Mouse (Mus musculus) liver, adult 2 months (tissue): ENCODE results near the gene Ccdc148.

ENCODE experiments used
- CTCF ChIP-seq: fragments of 200-500 bp; IDR thresholded peaks from 2 replicates; pipeline ENCODE4 v1.5.1; 2011; ENCODE audit warnings: low read depth, low read length, control low read depth
- POLR2A ChIP-seq: fragments of 200-500 bp; IDR thresholded peaks from 2 replicates; pipeline ENCODE4 v1.6.1; 2011; ENCODE audit warnings: low read length, control low read depth; ENCODE audit not compliant: insufficient read depth; ENCODE audit errors: extremely low read depth

DNA sequence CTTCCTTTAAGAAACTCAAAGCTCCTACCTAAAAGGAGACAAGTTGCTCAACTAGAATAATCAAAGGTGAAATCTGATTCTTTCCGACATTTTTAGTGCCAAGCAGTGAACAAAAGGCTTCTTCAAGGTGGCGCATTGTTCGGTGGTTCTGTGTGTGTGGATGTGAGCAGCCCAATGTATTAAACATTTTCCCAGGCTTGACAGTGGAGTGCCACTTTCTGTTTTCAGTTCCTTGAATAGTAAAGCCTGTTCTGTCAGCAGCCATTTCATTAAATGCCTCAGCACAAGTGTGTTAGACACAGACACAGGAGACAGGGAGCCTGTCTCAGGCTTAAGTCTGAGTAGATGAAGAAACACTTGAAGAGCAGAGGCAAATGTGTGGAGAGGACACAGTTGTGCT, 40.0 kb upstream of the Ccdc148 start:
- no peak for TF ChIP-seq CTCF
- TF ChIP-seq POLR2A: no peak
